ENCODE assay signal across 15 mouse cellular contexts in genomic region chr13:70778872-70779554, GRCm38 (mm10).
DNase-seq lines count a peak whose midpoint lies in the region; ATAC-seq and TF ChIP-seq lines count a peak whose summit lies in the region.
"Had no signal": no experiment of that assay in that cellular context is flagged by ENCODE, and none has a peak within 500 bp of the region (broad histone marks: within the 10 kb centered on the region; RNA-seq: fewer than 3 reads in every experiment).

No protein-coding gene starts in this region.

- no peak overlapping the region for H3ac ChIP-seq in myocyte (ENCODE audit: control insufficient read depth, insufficient read length)

- H3K4me1 ChIP-seq in lung, embryonic 14.5 days (ENCODE audit: insufficient read depth), result no peaks in the 10 kb centered on the region
- peaks cover 7% of the 10 kb centered on the region for H3K4me1 ChIP-seq in embryonic fibroblast, embryonic 13.5 days (ENCODE audit: control insufficient read depth, insufficient read depth, low read length)
- no peaks in the 10 kb centered on the region for H3K4me1 ChIP-seq in heart, embryonic 12.5 days (replicated peaks)
- H3K4me1 ChIP-seq: midbrain, embryonic 15.5 days had no signal

- no peaks in the 10 kb centered on the region for H3K27me3 ChIP-seq in lung, embryonic 14.5 days (ENCODE audit: insufficient read depth, low read length)
- no peaks in the 10 kb centered on the region for H3K27me3 ChIP-seq in myocyte (ENCODE audit: control insufficient read depth, insufficient read depth, insufficient read length)
- no peaks in the 10 kb centered on the region for H3K27me3 ChIP-seq in heart, embryonic 12.5 days (replicated peaks)
- H3K27me3 ChIP-seq: CH12.LX; midbrain, embryonic 15.5 days had no signal

- DNase-seq in lung, embryonic 14.5 days, result peak; percentile 63
- no peak for DNase-seq in lung, postnatal 10 days
- peak; percentile 68 for DNase-seq in embryo, embryonic 11 days
- no peak for DNase-seq in right cerebral cortex, postnatal 10 days (ENCODE audit: low spot score in 2 of 2)
- DNase-seq: adrenal gland, adult 2 months; cerebellum, postnatal 10 days; heart, adult 2 months; heart, postnatal 36 days; right cerebral cortex, postnatal 14 days had no signal

- no peaks in the 10 kb centered on the region for H3K36me3 ChIP-seq in lung, embryonic 14.5 days (ENCODE audit: insufficient read depth)
- no peaks in the 10 kb centered on the region for H3K36me3 ChIP-seq in myocyte (ENCODE audit: control insufficient read depth, insufficient read depth)
- H3K36me3 ChIP-seq in heart, embryonic 12.5 days, result no peaks in the 10 kb centered on the region
- H3K36me3 ChIP-seq: midbrain, embryonic 15.5 days had no signal

- no peak overlapping the region for H3K27ac ChIP-seq in lung, embryonic 14.5 days (ENCODE audit: low read depth)
- peak overlapping the region; percentile 91 for H3K27ac ChIP-seq in embryonic fibroblast, embryonic 13.5 days (ENCODE audit: insufficient read depth, low read length)
- no peak overlapping the region for H3K27ac ChIP-seq in heart, embryonic 12.5 days (ENCODE audit: poor library complexity, severe bottlenecking)
- H3K27ac ChIP-seq: heart, adult 2 months; midbrain, embryonic 15.5 days had no signal

- no peaks in the 10 kb centered on the region for H3K79me2 ChIP-seq in myocyte (ENCODE audit: control insufficient read depth, insufficient read depth)

- WGBS in lung, embryonic 14.5 days, result 26% methylated on average over 9 of the region's 9 CpGs
- 58% methylated on average over 9 of the region's 9 CpGs for WGBS in heart, embryonic 12.5 days

- no peak for TF ChIP-seq CTCF in lung, embryonic 14.5 days (IDR thresholded peaks at IDR 0.05; ENCODE audit: low read depth)
- no peak for TF ChIP-seq CTCF in embryonic fibroblast, embryonic 13.5 days (IDR thresholded peaks at IDR 0.05; ENCODE audit: borderline replicate concordance, insufficient read depth, low read length)

- peak; percentile 63; the same call in 1 of the 2 replicates for ATAC-seq in lung, embryonic 14.5 days (ENCODE audit: insufficient read depth)
- ATAC-seq in heart, embryonic 12.5 days (ENCODE audit: insufficient number of reproducible peaks, low FRiP score), result no peak
- ATAC-seq: intestine, embryonic 16.5 days; midbrain, embryonic 15.5 days had no signal

- TF ChIP-seq POLR2A in embryonic fibroblast, embryonic 13.5 days (IDR thresholded peaks at IDR 0.05; ENCODE audit: low read depth, low read length), result no peak; the same call in 1 of the 2 replicates
- TF ChIP-seq POLR2A in myocyte (IDR thresholded peaks at IDR 0.05; ENCODE audit: insufficient read length, low read depth), result no peak

- H3K4me3 ChIP-seq in lung, embryonic 14.5 days (ENCODE audit: low read depth, low read length), result no peak overlapping the region
- no peak overlapping the region for H3K4me3 ChIP-seq in embryonic fibroblast, embryonic 13.5 days (ENCODE audit: insufficient read depth, low read length)
- no peak overlapping the region for H3K4me3 ChIP-seq in myocyte
- H3K4me3 ChIP-seq in heart, embryonic 12.5 days, result no peak overlapping the region
- H3K4me3 ChIP-seq: heart, adult 2 months; midbrain, embryonic 15.5 days had no signal

- no peak overlapping the region for H3K9ac ChIP-seq in lung, embryonic 14.5 days
- H3K9ac ChIP-seq in heart, embryonic 12.5 days, result no peak overlapping the region
- H3K9ac ChIP-seq: midbrain, embryonic 15.5 days had no signal

- H3K9me3 ChIP-seq in lung, embryonic 14.5 days (ENCODE audit: low read depth, low read length), result no peaks in the 10 kb centered on the region
- H3K9me3 ChIP-seq in heart, embryonic 12.5 days (replicated peaks), result no peaks in the 10 kb centered on the region
- H3K9me3 ChIP-seq: midbrain, embryonic 15.5 days had no signal

- H3K4me2 ChIP-seq in lung, embryonic 14.5 days, result no peak overlapping the region
- peak overlapping the region; percentile 1 for H3K4me2 ChIP-seq in myocyte (ENCODE audit: low read depth)
- H3K4me2 ChIP-seq in heart, embryonic 12.5 days, result no peak overlapping the region
- H3K4me2 ChIP-seq: midbrain, embryonic 15.5 days had no signal

TF ChIP-seq in myocyte, 11 proteins besides CTCF, POLR2A, EP300 and RAD21:
- TF ChIP-seq TCF3 (IDR thresholded peaks at IDR 0.05; ENCODE audit: insufficient read length, low read depth) (no peak), USF1 (IDR thresholded peaks at IDR 0.05; ENCODE audit: low read depth) (peak; percentile 3)

Comparison
In these comparisons a context has a peak if more than half of its experiments do, and no peak if none do; other contexts are left out.
1. DNase-seq: peak in lung, embryonic 14.5 days (single experiment) and embryo, embryonic 11 days (single experiment); none in lung, postnatal 10 days (single experiment) and right cerebral cortex, postnatal 10 days (0 of 2).